Mouse (Mus musculus): ENCODE measurements at regions not wholly inside any gene's neighbourhood (a gene's known extent, or its start where the extent isn't known, plus 50 kb on each side); places are given as distances from the start of the nearest gene placed in this dataset.
"Not testable (repeated sequence)": the region's sequence is repeated elsewhere in the genome, so short reads cannot be mapped to it uniquely, and the experiment has no call there.

DNA sequence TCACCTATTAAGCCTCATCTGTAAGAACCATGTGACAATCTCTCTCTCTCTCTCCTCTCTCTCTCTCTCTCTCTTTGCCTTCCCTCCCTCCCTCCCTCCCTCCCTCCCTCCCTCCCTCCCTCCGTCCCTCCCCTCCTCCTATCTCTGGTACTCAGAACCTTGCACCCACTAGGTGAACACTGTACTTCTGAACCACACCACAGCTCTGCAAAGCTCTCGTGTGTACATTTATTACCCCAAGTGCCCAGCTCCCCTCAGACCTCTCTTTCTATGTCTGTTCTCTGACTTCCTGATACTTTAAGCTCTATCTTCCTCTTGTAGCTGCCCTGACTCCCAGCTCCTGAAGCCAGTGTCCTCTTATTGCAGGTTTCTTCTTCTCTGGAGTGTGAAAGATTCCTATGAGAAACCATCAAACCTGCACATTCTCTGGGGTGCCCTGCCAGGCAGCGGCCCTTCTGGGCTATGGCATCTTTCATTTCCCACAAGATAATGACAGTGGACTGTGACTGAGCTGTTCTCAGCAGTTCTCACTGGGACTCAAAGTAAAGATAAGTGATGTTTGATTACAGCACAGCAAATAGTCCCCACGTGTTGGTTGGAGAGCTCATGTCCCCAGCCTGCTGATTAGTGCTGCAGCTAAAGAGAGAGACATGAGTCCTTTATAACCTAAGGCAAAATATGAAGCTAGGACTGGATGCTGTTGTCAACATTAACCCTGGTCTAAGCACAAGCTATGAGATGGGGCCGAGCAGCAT is 83.0 kb upstream of the Arl4c start:
- Histone ChIP-seq H3K27me3 (0 out of 2 replicates have a peak, but pooled peaks cover 3% of the 10 kb centered on the region), H3K4me2 (no peak overlapping the region), H3K27ac (no peak overlapping the region), H3K36me3 (no peaks in the 10 kb centered on the region), H3K4me3 (no peak overlapping the region), H3K9me3 (replicated peaks) (no peaks in the 10 kb centered on the region), H3K4me1 (replicated peaks) (peaks cover 13% of the 10 kb centered on the region; the same call in 1 of the 2 replicates), H3K9ac (no peak overlapping the region)
- 24% methylated on average over 5 of the region's 5 CpGs for WGBS
- no peak for ATAC-seq (replicated peaks; ENCODE audit: insufficient number of reproducible peaks, insufficient read depth, low FRiP score, low read depth)

DNA sequence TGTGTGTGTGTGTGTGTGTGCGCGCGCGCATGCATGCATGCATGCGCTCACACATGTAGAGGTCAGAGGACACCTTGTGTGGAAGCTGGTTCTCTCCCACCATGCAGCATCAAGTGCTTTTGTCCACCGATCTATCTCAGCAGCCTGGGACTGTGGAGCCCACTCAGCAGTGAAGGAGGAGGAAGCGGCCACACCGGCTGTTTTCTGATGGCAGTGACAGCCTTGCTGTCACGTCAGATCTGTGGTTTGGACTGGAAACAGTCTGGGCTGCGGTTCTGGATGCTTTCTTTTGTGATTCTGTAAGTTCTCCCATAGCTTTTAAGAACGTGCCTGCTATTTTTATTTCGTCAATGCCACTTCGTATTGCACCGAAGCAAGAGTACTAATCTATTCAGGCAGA is 84.0 kb upstream of the Arl4c start:
- 0 out of 2 replicates have a peak, but pooled peaks cover 3% of the 10 kb centered on the region for H3K27me3 ChIP-seq
- WGBS = 78% methylated on average over 14 of the region's 14 CpGs

DNA sequence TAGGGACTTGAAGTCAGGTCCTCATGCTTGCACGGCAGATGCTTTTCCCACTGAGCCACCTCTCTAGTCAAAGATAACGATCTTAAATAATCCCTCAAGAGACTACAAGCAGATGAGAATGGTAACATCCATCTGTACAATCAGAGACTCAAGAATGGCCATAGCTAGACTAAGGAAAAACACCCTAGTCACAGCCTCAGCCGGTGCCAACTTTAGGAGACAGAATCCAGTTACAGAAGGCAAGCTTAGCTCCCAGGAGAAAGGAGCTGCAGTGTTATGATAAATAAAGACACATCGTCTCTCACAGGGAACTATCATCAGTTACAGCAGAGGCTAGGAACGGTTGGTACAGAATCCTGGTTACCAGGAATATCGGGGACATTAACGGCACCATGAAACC is 88.7 kb upstream of the Arl4c start:
- H3K27me3 ChIP-seq = 0 out of 2 replicates have a peak, but pooled peaks cover 3% of the 10 kb centered on the region
- no peaks in the 10 kb centered on the region for H3K9me3 ChIP-seq (replicated peaks)
- no peak overlapping the region for H3K27ac ChIP-seq
- no peak for ATAC-seq (replicated peaks; ENCODE audit: insufficient number of reproducible peaks, insufficient read depth, low FRiP score, low read depth)
- H3K9ac ChIP-seq = no peak overlapping the region
- H3K4me2 ChIP-seq = no peak overlapping the region
- WGBS = 74% methylated on average over 7 of the region's 7 CpGs
- peaks cover 7% of the 10 kb centered on the region; the same call in 1 of the 2 replicates for H3K4me1 ChIP-seq (replicated peaks)
- H3K4me3 ChIP-seq = no peak overlapping the region
- H3K36me3 ChIP-seq = no peaks in the 10 kb centered on the region

More for the DNA sequence above, 84.0 kb upstream of the Arl4c start:
- Histone ChIP-seq H3K9ac (no peak overlapping the region), H3K4me1 (replicated peaks) (peaks cover 13% of the 10 kb centered on the region; the same call in 1 of the 2 replicates), H3K27ac (no peak overlapping the region), H3K9me3 (replicated peaks) (no peaks in the 10 kb centered on the region), H3K4me3 (no peak overlapping the region), H3K4me2 (no peak overlapping the region), H3K36me3 (no peaks in the 10 kb centered on the region)
- no peak for ATAC-seq (replicated peaks; ENCODE audit: insufficient number of reproducible peaks, insufficient read depth, low FRiP score, low read depth)

- no peak overlapping the region for H3K4me3 ChIP-seq
- H3K4me2 ChIP-seq = no peak overlapping the region
- H3K9me3 ChIP-seq (replicated peaks) = no peaks in the 10 kb centered on the region
- no peaks in the 10 kb centered on the region for H3K27me3 ChIP-seq
- ATAC-seq (replicated peaks; ENCODE audit: insufficient number of reproducible peaks, insufficient read depth, low FRiP score, low read depth) = no peak
- H3K27ac ChIP-seq = no peak overlapping the region
- WGBS = 85% methylated on average over 10 of the region's 10 CpGs
- peaks cover 3% of the 10 kb centered on the region for H3K4me1 ChIP-seq (replicated peaks)
- H3K9ac ChIP-seq = no peak overlapping the region
- no peaks in the 10 kb centered on the region for H3K36me3 ChIP-seq
These were observed 92.9 kb upstream of the Arl4c start for GRCm38 (mm10) chr1:88794926-88795325.

DNA sequence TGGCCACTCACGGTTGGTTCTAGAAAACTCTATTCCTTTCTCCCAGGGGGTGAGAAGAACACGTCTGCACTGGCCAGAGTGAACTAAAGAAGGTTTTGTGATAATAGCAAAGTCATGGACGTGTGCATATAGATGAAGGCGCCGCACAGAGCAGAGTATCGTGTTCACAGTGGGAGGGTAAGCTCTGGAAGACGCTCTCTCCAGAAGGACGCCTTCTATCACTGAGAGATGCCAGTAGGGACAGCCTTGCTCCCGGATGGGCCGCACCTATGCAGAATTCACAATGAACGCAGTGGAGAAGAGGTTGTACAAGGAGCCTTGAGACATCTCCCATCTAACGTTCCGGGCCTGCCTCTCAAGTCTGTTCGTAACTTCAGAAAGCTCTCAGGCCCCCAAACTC is 96.5 kb upstream of the Arl4c start:
- no peaks in the 10 kb centered on the region for H3K36me3 ChIP-seq
- H3K27me3 ChIP-seq = no peaks in the 10 kb centered on the region
- H3K4me3 ChIP-seq = no peak overlapping the region
- H3K4me1 ChIP-seq (replicated peaks) = peaks cover 14% of the 10 kb centered on the region
- no peak overlapping the region for H3K4me2 ChIP-seq
- no peaks in the 10 kb centered on the region for H3K9me3 ChIP-seq (replicated peaks)
- H3K9ac ChIP-seq = no peak overlapping the region
- no peak overlapping the region for H3K27ac ChIP-seq
- WGBS = 86% methylated on average over 14 of the region's 14 CpGs
- ATAC-seq (replicated peaks; ENCODE audit: insufficient number of reproducible peaks, insufficient read depth, low FRiP score, low read depth) = no peak

- Histone ChIP-seq H3K9me3 (replicated peaks) (no peaks in the 10 kb centered on the region), H3K4me1 (replicated peaks) (peaks cover 14% of the 10 kb centered on the region), H3K4me3 (no peak overlapping the region), H3K9ac (no peak overlapping the region), H3K27me3 (no peaks in the 10 kb centered on the region), H3K4me2 (no peak overlapping the region), H3K27ac (no peak overlapping the region), H3K36me3 (no peaks in the 10 kb centered on the region)
- ATAC-seq (replicated peaks; ENCODE audit: insufficient number of reproducible peaks, insufficient read depth, low FRiP score, low read depth) = no peak
- 72% methylated on average over 8 of the region's 8 CpGs for WGBS
These were observed 96.9 kb upstream of the Arl4c start for GRCm38 (mm10) chr1:88798874-88799273.

DNA sequence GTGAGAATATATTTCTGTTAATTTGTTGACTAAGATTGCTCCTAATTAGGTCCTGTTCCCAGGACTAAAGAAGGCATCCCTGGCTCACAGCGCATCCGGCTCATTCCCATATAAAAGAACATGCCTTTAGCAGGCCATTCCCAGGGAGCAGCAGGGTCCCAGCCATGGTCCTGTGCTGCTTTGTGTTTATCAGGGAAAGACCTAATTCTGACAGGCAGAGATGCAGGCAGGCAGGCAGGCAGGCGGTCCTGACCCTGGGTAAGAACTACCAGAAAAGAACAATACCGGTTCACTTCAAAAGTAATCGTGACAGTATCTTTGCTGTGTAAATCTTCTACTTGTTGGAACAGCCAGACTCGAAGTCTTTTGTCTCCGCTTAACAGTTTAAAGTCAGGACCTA is 97.3 kb upstream of the Arl4c start:
- Histone ChIP-seq H3K27me3 (no peaks in the 10 kb centered on the region), H3K9me3 (replicated peaks) (no peaks in the 10 kb centered on the region), H3K9ac (no peak overlapping the region), H3K4me1 (replicated peaks) (peaks cover 14% of the 10 kb centered on the region), H3K27ac (no peak overlapping the region), H3K36me3 (no peaks in the 10 kb centered on the region), H3K4me2 (no peak overlapping the region), H3K4me3 (no peak overlapping the region)
- WGBS = 56% methylated on average over 7 of the region's 7 CpGs
- no peak for ATAC-seq (replicated peaks; ENCODE audit: insufficient number of reproducible peaks, insufficient read depth, low FRiP score, low read depth)

GRCm38 (mm10) chr1:88799789-88800188 is 97.8 kb upstream of the Arl4c start:
- Histone ChIP-seq H3K4me1 (replicated peaks) (peaks cover 14% of the 10 kb centered on the region), H3K27ac (no peak overlapping the region), H3K9me3 (replicated peaks) (no peaks in the 10 kb centered on the region), H3K4me3 (no peak overlapping the region), H3K4me2 (no peak overlapping the region), H3K9ac (no peak overlapping the region), H3K27me3 (no peaks in the 10 kb centered on the region), H3K36me3 (no peaks in the 10 kb centered on the region)
- ATAC-seq (replicated peaks; ENCODE audit: insufficient number of reproducible peaks, insufficient read depth, low FRiP score, low read depth) = no peak
- 36% methylated on average over 8 of the region's 8 CpGs for WGBS

- 0 out of 2 replicates have a peak, but pooled peaks have one; percentile 22 for ATAC-seq (replicated peaks; ENCODE audit: insufficient number of reproducible peaks, insufficient read depth, low FRiP score, low read depth)
- Histone ChIP-seq H3K4me2 (no peak overlapping the region), H3K27ac (0 out of 2 replicates have a peak overlapping the region, but pooled peaks have one; percentile 12), H3K4me3 (no peak overlapping the region), H3K36me3 (no peaks in the 10 kb centered on the region), H3K9me3 (replicated peaks) (no peaks in the 10 kb centered on the region), H3K27me3 (no peaks in the 10 kb centered on the region), H3K9ac (no peak overlapping the region), H3K4me1 (replicated peaks) (peaks cover 14% of the 10 kb centered on the region)
- 32% methylated on average over 5 of the region's 5 CpGs for WGBS
These were observed 98.4 kb upstream of the Arl4c start for GRCm38 (mm10) chr1:88800411-88800810.

DNA sequence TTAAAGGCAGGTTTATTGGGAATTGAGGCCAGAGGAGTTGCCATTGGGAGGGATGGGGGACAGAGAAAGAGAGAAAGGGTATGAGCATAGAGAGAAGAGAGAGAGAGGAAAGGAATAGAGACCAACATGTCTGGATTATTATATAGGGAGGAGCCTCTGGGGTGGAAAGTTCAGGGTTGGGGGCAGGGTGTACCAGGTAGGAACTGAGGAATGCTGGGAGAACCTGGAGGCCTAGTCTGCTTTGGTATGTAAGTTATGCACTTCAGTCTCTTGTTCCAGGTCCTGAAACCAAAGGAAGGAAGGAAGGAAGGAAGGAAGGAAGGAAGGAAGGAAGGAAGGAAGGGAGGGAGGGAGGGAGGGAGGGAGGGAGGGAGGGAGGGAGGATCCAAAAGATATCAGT is 99.1 kb upstream of the Arl4c start:
- H3K4me1 ChIP-seq (replicated peaks) = peaks cover 14% of the 10 kb centered on the region
- not testable (repeated sequence) for H3K4me2 ChIP-seq; H3K27me3 ChIP-seq; H3K27ac ChIP-seq; ATAC-seq (replicated peaks; ENCODE audit: insufficient number of reproducible peaks, insufficient read depth, low FRiP score, low read depth); H3K36me3 ChIP-seq; H3K9me3 ChIP-seq (replicated peaks); H3K4me3 ChIP-seq; H3K9ac ChIP-seq

GRCm38 (mm10) chr1:88806960-88807359 is 104.9 kb upstream of the Arl4c start:
- Histone ChIP-seq H3K9ac (no peak overlapping the region), H3K4me1 (replicated peaks) (no peaks in the 10 kb centered on the region), H3K4me2 (no peak overlapping the region), H3K27ac (no peak overlapping the region), H3K36me3 (no peaks in the 10 kb centered on the region), H3K4me3 (no peak overlapping the region), H3K9me3 (replicated peaks) (no peaks in the 10 kb centered on the region), H3K27me3 (no peaks in the 10 kb centered on the region)
- 56% methylated on average over 6 of the region's 6 CpGs for WGBS
- no peak for ATAC-seq (replicated peaks; ENCODE audit: insufficient number of reproducible peaks, insufficient read depth, low FRiP score, low read depth)

DNA sequence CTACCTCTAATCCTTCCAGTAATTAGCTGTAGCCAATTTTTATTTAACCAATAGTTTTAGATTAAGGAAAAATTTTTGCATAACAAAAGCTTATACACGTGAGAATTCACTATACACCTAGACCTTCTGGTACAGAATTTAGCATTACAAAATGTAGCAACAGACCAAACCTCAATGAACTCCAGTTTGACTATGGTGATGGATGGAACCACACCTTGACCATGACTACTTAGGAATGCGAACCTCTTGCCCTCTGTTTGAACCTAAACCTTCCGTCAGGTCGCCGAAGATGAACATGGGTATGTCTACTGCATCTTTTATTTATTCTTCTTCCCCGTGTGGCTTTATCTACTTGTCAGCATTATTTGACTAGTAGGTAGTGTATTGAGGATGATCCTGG is 105.9 kb upstream of the Arl4c start:
- H3K27ac ChIP-seq = no peak overlapping the region
- WGBS = 85% methylated on average over 6 of the region's 6 CpGs
- no peaks in the 10 kb centered on the region for H3K36me3 ChIP-seq
- no peaks in the 10 kb centered on the region for H3K27me3 ChIP-seq
- no peak overlapping the region for H3K4me3 ChIP-seq
- H3K4me2 ChIP-seq = no peak overlapping the region
- no peak overlapping the region for H3K9ac ChIP-seq
- H3K4me1 ChIP-seq (replicated peaks) = no peaks in the 10 kb centered on the region
- H3K9me3 ChIP-seq (replicated peaks) = no peaks in the 10 kb centered on the region
- no peak for ATAC-seq (replicated peaks; ENCODE audit: insufficient number of reproducible peaks, insufficient read depth, low FRiP score, low read depth)
